Mouse (Mus musculus): ENCODE measurements at regions not wholly inside any gene's neighbourhood (a gene's known extent, or its start where the extent isn't known, plus 50 kb on each side); places are given as distances from the start of the nearest gene placed in this dataset.

DNA sequence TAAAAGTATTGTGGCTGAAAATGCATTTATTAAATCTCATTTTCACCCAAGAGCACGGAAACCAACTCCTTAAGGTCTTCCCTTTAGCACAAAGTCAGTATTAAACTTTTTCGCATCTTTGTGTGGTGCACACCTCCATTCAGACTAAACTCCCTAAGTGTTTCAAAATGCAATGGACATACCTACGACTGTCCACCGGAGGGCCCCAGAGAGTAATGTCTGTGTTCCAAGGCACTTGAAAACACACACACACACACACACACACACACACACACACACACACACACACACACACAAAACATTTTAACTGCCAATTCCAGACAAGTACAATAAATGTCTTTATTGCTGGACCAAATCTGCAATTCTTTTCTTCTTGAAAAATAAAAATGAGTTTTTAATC is 243.7 kb downstream of the Foxa2 start:
- no peak for TF ChIP-seq CTCF (IDR thresholded peaks at IDR 0.05; ENCODE audit: borderline replicate concordance, control insufficient read depth, extremely low read depth, insufficient read depth, low read length, poor library complexity)
- no peak for TF ChIP-seq POLR2A (IDR thresholded peaks at IDR 0.05; ENCODE audit: control insufficient read depth, extremely low read depth, insufficient read depth, low read length, poor library complexity)
